Mouse (Mus musculus): ENCODE data around the gene Klhdc2. TPM values are rescaled to one million over a fixed set of nuclear protein-coding genes. Genes with fewer than 3 reads are reported as not detected.

Gene Klhdc2
- total RNA-seq, 2 experiments from 2014 or later = 140 to 143 TPM

Other genes starting within 250 kb of the Klhdc2 start
- 1,000 to 10,000 TPM; 1,162 to 1,211 TPM for gene Rps29, start 137.5 kb upstream of the Klhdc2 start, total RNA-seq (2021)
- under 1 TPM in 1 of 2 experiments, not detected in 1; 0.22 TPM for gene Lrr1, start 127.9 kb upstream of the Klhdc2 start, total RNA-seq (2021)
- gene Rpl36al, start 112.6 kb upstream of the Klhdc2 start, total RNA-seq (2021) = 100 to 1,000 TPM; 205 to 218 TPM
- 10 to 100 TPM; 33.6 to 35.6 TPM for gene Mgat2, start 112.5 kb upstream of the Klhdc2 start, total RNA-seq (2021)
- gene Gm49383, start 99.6 kb upstream of the Klhdc2 start, total RNA-seq (2021) = 1 to 10 TPM; 5.7 to 7.1 TPM
- 1 to 10 TPM; 1.9 to 2.8 TPM for gene Dnaaf2, start 98.3 kb upstream of the Klhdc2 start, total RNA-seq (2021)
- gene Gm49384, start 92.4 kb upstream of the Klhdc2 start, total RNA-seq (2021) = 1 to 10 TPM; 3.0 to 4.9 TPM
- gene Pole2, start 68.5 kb upstream of the Klhdc2 start, total RNA-seq (2021) = 1 to 10 TPM; 1.2 to 1.7 TPM
- gene Klhdc1, start 55.5 kb upstream of the Klhdc2 start, total RNA-seq (2021) = 10 to 100 TPM; 15.0 to 16.7 TPM
- gene Nemf, start 60.5 kb downstream of the Klhdc2 start, total RNA-seq (2021) = 10 to 100 TPM; 38.2 to 40.8 TPM
- 10 to 100 TPM; 61.6 to 62.8 TPM for gene Arf6, start 75.5 kb downstream of the Klhdc2 start, total RNA-seq (2021)
- gene Gm9887, start 75.8 kb downstream of the Klhdc2 start, total RNA-seq (2021) = 1 to 10 TPM; 1.4 to 1.6 TPM